Mouse (Mus musculus): ENCODE data around the gene Smtnl2.
A peak's percentile ranks its signal among the peaks of the same experiment; 100 is the strongest.

DNA sequence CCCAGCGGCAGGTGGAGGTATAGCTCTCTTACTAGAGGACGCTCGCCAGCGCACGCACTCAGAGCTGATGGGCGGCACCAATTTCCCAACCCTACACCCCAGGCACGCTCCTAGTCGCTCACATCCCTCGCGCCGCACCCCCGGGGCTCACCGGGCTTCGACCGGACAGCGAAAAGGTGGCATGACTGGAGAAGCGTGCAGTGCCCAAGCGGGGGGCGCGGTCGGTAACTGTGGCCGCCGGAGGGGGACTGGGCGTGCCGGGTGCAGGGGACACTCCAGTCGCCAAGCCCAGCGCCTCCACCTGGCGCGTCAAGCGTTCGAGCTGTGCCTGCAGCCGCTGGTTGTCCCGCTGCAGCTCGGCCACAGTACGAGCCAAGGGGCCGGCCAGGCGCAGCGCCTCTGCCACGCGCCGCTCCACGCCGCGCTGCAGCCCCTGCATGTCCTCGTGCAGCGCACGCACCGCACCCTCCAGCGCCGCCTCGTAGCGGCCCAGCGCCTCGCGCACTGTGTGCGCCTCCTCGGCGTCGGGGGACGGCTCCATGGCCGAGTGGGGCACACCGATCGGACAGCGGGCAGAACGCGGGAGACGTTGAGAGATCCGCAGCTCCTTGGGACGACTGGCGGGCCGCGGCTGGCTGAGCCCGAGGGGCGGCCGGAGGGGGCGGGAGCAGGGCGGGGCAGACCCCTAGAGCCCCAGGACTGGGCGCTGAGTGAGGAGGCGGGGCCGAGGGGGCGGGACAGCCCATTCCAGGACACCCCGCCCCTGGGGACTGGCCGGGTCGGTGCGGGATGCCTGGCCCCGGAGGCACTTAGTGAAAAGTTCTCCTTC, at the start of gene Smtnl2:
- TF ChIP-seq CTCF (IDR thresholded peaks at IDR 0.05; ENCODE audit: low read depth, low read length) (peak; percentile 57), POLR2A (IDR thresholded peaks at IDR 0.05; ENCODE audit: extremely low read depth, insufficient read depth, low read length) (0 out of 2 replicates have a peak, but pooled peaks have one; percentile 25)
